8 mouse cellular contexts compared by ENCODE assay signal in the genomic region with DNA sequence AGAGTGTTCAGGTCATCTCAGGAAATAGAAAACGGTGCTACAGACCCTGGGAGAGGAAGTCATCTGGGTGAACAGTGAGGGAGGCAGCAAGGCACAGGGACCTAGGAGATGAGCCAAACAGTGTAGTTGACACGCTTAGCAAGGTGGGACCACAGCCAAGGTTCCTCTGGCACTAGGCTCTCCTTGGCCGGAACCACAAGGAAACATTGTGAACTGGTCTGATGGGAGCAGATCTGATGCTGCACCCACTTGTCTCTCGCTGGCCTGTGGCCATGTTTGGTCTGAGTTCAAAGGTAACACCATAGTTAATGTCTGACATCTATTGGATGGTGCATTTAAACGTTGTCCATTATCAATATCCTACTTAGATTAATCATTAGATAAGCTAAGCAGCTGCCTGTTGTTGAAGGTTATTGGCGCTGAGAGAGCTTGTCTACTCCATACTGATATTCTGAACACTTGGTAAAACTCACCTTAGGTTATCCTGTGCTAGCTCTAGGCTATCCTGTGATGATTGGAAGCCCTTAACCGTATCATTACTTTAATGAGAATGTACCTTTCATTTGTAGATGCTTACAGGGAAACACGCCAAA.
A peak's percentile ranks its signal among the peaks of the same experiment; 100 is the strongest.
DNase-seq lines count a peak whose midpoint lies in the region; ATAC-seq and TF ChIP-seq lines count a peak whose summit lies in the region.

No protein-coding gene starts in this region.

- H3K27ac ChIP-seq in liver, postnatal 0 days (ENCODE audit: low read depth): no peak overlapping the region
- no peak overlapping the region for H3K27ac ChIP-seq in liver, embryonic 11.5 days (ENCODE audit: low read depth, low read length)
- H3K27ac ChIP-seq in heart, embryonic 13.5 days (replicated peaks): 0 out of 2 replicates have a peak overlapping the region, but pooled peaks have one; percentile 13
- H3K27ac ChIP-seq in forebrain, embryonic 13.5 days: no peak overlapping the region

- no peak for TF ChIP-seq CTCF in liver, postnatal 0 days (IDR thresholded peaks at IDR 0.05; ENCODE audit: low read depth)

- H3K9me3 ChIP-seq in liver, postnatal 0 days (ENCODE audit: low read length): no peaks in the 10 kb centered on the region
- H3K9me3 ChIP-seq in liver, embryonic 11.5 days (ENCODE audit: control insufficient read depth, low read length): no peaks in the 10 kb centered on the region
- H3K9me3 ChIP-seq in heart, embryonic 13.5 days: no peaks in the 10 kb centered on the region
- no peaks in the 10 kb centered on the region for H3K9me3 ChIP-seq in forebrain, embryonic 13.5 days (replicated peaks)

- H3K4me2 ChIP-seq in liver, postnatal 0 days (ENCODE audit: low read depth, low read length): no peak overlapping the region
- H3K4me2 ChIP-seq in liver, embryonic 11.5 days: no peak overlapping the region
- H3K4me2 ChIP-seq in heart, embryonic 13.5 days: no peak overlapping the region
- no peak overlapping the region for H3K4me2 ChIP-seq in forebrain, embryonic 13.5 days

- 49% methylated on average over 8 of the region's 8 CpGs for WGBS in liver, postnatal 0 days (ENCODE audit: insufficient replicate concordance)
- 69% methylated on average over 8 of the region's 8 CpGs for WGBS in liver, embryonic 11.5 days
- WGBS in heart, embryonic 13.5 days: 71% methylated on average over 8 of the region's 8 CpGs
- 86% methylated on average over 8 of the region's 8 CpGs for WGBS in forebrain, embryonic 13.5 days

- no peaks in the 10 kb centered on the region for H3K36me3 ChIP-seq in liver, postnatal 0 days (replicated peaks; ENCODE audit: insufficient read depth, low read length)
- H3K36me3 ChIP-seq in liver, embryonic 11.5 days (ENCODE audit: control insufficient read depth, insufficient read depth, low read length): no peaks in the 10 kb centered on the region
- no peaks in the 10 kb centered on the region for H3K36me3 ChIP-seq in heart, embryonic 13.5 days
- no peaks in the 10 kb centered on the region for H3K36me3 ChIP-seq in forebrain, embryonic 13.5 days (ENCODE audit: poor library complexity, severe bottlenecking)

- peak; percentile 57 for ATAC-seq in liver, postnatal 0 days
- ATAC-seq in liver, embryonic 11.5 days (replicated peaks; ENCODE audit: low FRiP score): no peak; the same call in 1 of the 2 replicates
- ATAC-seq in heart, embryonic 13.5 days (ENCODE audit: extremely low read depth, insufficient number of reproducible peaks, low FRiP score, low TSS enrichment): no peak
- ATAC-seq in forebrain, embryonic 13.5 days: no peak

- H3K9ac ChIP-seq in liver, postnatal 0 days (replicated peaks): no peak overlapping the region
- no peak overlapping the region for H3K9ac ChIP-seq in liver, embryonic 11.5 days (ENCODE audit: low read depth, low read length)
- no peak overlapping the region for H3K9ac ChIP-seq in heart, embryonic 13.5 days
- H3K9ac ChIP-seq in forebrain, embryonic 13.5 days: no peak overlapping the region

- DNase-seq in liver, postnatal 0 days: peak; percentile 57
- no peak for DNase-seq in liver, embryonic 11.5 days (ENCODE audit: low spot score)
- DNase-seq in cerebellum, adult 8-10 months: peak; percentile 60
- DNase-seq in lung, postnatal 4 days: peak; percentile 22 to 45
- no peak for DNase-seq in T-cell, adult 2 months (ENCODE audit: low spot score)
- DNase-seq in thymus, postnatal 14 days: no peak

- H3K4me1 ChIP-seq in liver, postnatal 0 days (ENCODE audit: insufficient read depth): peaks cover 5% of the 10 kb centered on the region
- H3K4me1 ChIP-seq in liver, embryonic 11.5 days (replicated peaks; ENCODE audit: control insufficient read depth, insufficient read depth, low read length): no peaks in the 10 kb centered on the region
- peaks cover 7% of the 10 kb centered on the region; the same call in 1 of the 2 replicates for H3K4me1 ChIP-seq in heart, embryonic 13.5 days
- no peaks in the 10 kb centered on the region for H3K4me1 ChIP-seq in forebrain, embryonic 13.5 days

- no peak overlapping the region for H3K4me3 ChIP-seq in liver, postnatal 0 days (ENCODE audit: low read depth, low read length)
- H3K4me3 ChIP-seq in liver, embryonic 11.5 days (ENCODE audit: low read depth, low read length): no peak overlapping the region
- no peak overlapping the region for H3K4me3 ChIP-seq in heart, embryonic 13.5 days
- H3K4me3 ChIP-seq in forebrain, embryonic 13.5 days: no peak overlapping the region

- peak; percentile 40; the same call in 1 of the 2 replicates for TF ChIP-seq EP300 in liver, postnatal 0 days (IDR thresholded peaks at IDR 0.05; ENCODE audit: low read depth)

- H3K27me3 ChIP-seq in liver, postnatal 0 days (ENCODE audit: insufficient read depth, low read length): no peaks in the 10 kb centered on the region
- H3K27me3 ChIP-seq in liver, embryonic 11.5 days (replicated peaks; ENCODE audit: control insufficient read depth, insufficient read depth, low read length): no peaks in the 10 kb centered on the region
- no peaks in the 10 kb centered on the region for H3K27me3 ChIP-seq in heart, embryonic 13.5 days (replicated peaks)
- H3K27me3 ChIP-seq in forebrain, embryonic 13.5 days: no peaks in the 10 kb centered on the region

Comparison
In these comparisons a context has a peak if more than half of its experiments do, and no peak if none do; other contexts are left out.
1. DNase-seq: peak in liver, postnatal 0 days (single experiment), cerebellum, adult 8-10 months (single experiment) and lung, postnatal 4 days (2 of 2); none in liver, embryonic 11.5 days (single experiment), T-cell, adult 2 months (single experiment) and thymus, postnatal 14 days (single experiment).